Mouse (Mus musculus): ENCODE measurements around the gene Gm49393. TPM values are rescaled to one million over a fixed set of nuclear protein-coding genes. Genes with fewer than 3 reads are reported as not detected.

Gene Gm49393
- polyA plus RNA-seq, 1 experiment from 2014 or later, result not detected

GRCm38 (mm10) chr13:60842703-60843102, 92.7 kb downstream of the Gm49393 start:
- H3K79me2 ChIP-seq (ENCODE audit: inconsistent target), result no peaks in the 10 kb centered on the region
- no peak overlapping the region for H3K27ac ChIP-seq
- H3K4me3 ChIP-seq (ENCODE audit: inconsistent target), result no peak overlapping the region
- 87% methylated on average over 5 of the region's 6 CpGs for WGBS (ENCODE audit: missing documents)
- H3K36me3 ChIP-seq (ENCODE audit: inconsistent target), result no peaks in the 10 kb centered on the region

- Histone ChIP-seq H3K36me3 (ENCODE audit: inconsistent target) (no peaks in the 10 kb centered on the region), H3K79me2 (ENCODE audit: inconsistent target) (no peaks in the 10 kb centered on the region), H3K4me3 (ENCODE audit: inconsistent target) (no peak overlapping the region), H3K27ac (peak overlapping the region; percentile 62)
- 70% methylated on average over 2 of the region's 2 CpGs for WGBS (ENCODE audit: missing documents)
Observed at GRCm38 (mm10) chr13:60839353-60839902, 96.0 kb downstream of the Gm49393 start.

- WGBS (ENCODE audit: missing documents), result 33% methylated on average over 3 of the region's 3 CpGs
- Histone ChIP-seq H3K4me3 (ENCODE audit: inconsistent target) (no peak overlapping the region), H3K79me2 (ENCODE audit: inconsistent target) (no peaks in the 10 kb centered on the region), H3K27ac (no peak overlapping the region), H3K36me3 (ENCODE audit: inconsistent target) (no peaks in the 10 kb centered on the region)
Observed at GRCm38 (mm10) chr13:60826052-60826451, 109.3 kb downstream of the Gm49393 start.

GRCm38 (mm10) chr13:60820486-60821175, 114.8 kb downstream of the Gm49393 start:
- Histone ChIP-seq H3K36me3 (ENCODE audit: inconsistent target) (no peaks in the 10 kb centered on the region), H3K27ac (no peak overlapping the region), H3K4me3 (ENCODE audit: inconsistent target) (no peak overlapping the region), H3K79me2 (ENCODE audit: inconsistent target) (no peaks in the 10 kb centered on the region)
- 88% methylated on average over 3 of the region's 3 CpGs for WGBS (ENCODE audit: missing documents)

GRCm38 (mm10) chr13:60819469-60819868, 115.9 kb downstream of the Gm49393 start:
- H3K36me3 ChIP-seq (ENCODE audit: inconsistent target), result no peaks in the 10 kb centered on the region
- no peak overlapping the region for H3K27ac ChIP-seq
- H3K4me3 ChIP-seq (ENCODE audit: inconsistent target), result no peak overlapping the region
- 7% methylated on average over 7 of the region's 7 CpGs for WGBS (ENCODE audit: missing documents)
- H3K79me2 ChIP-seq (ENCODE audit: inconsistent target), result no peaks in the 10 kb centered on the region

GRCm38 (mm10) chr13:60813722-60814121, 121.7 kb downstream of the Gm49393 start:
- WGBS (ENCODE audit: missing documents), result 40% methylated on average over 1 of the region's 1 CpGs
- H3K4me3 ChIP-seq (ENCODE audit: inconsistent target), result no peak overlapping the region
- no peaks in the 10 kb centered on the region for H3K36me3 ChIP-seq (ENCODE audit: inconsistent target)
- no peak overlapping the region for H3K27ac ChIP-seq
- no peaks in the 10 kb centered on the region for H3K79me2 ChIP-seq (ENCODE audit: inconsistent target)

GRCm38 (mm10) chr13:60812768-60813167, 122.6 kb downstream of the Gm49393 start:
- Histone ChIP-seq H3K36me3 (ENCODE audit: inconsistent target) (no peaks in the 10 kb centered on the region), H3K27ac (no peak overlapping the region), H3K79me2 (ENCODE audit: inconsistent target) (no peaks in the 10 kb centered on the region), H3K4me3 (ENCODE audit: inconsistent target) (no peak overlapping the region)
- 88% methylated on average over 6 of the region's 6 CpGs for WGBS (ENCODE audit: missing documents)

GRCm38 (mm10) chr13:60809690-60810089, 125.7 kb downstream of the Gm49393 start:
- no peak overlapping the region for H3K27ac ChIP-seq
- no peaks in the 10 kb centered on the region for H3K36me3 ChIP-seq (ENCODE audit: inconsistent target)
- WGBS (ENCODE audit: missing documents), result 74% methylated on average over 2 of the region's 2 CpGs
- H3K4me3 ChIP-seq (ENCODE audit: inconsistent target), result no peak overlapping the region
- H3K79me2 ChIP-seq (ENCODE audit: inconsistent target), result no peaks in the 10 kb centered on the region

Other genes with a start within 250 kb of the Gm49393 start
- gene BC051665, start 149.2 kb downstream of the Gm49393 start, polyA plus RNA-seq (2018), result not detected in 3 replicates
- not detected in 3 replicates for gene Ctsll3, start 132.7 kb downstream of the Gm49393 start, polyA plus RNA-seq (2018)
- 2.9 to 4.5 TPM in 2 of 3 replicates, not detected in the other for gene 4930486L24Rik, start 71.1 kb downstream of the Gm49393 start, polyA plus RNA-seq (2018)
- 3.2 to 7.5 TPM in 2 of 3 replicates, not detected in the other for gene Gm49392, start 38.7 kb downstream of the Gm49393 start, polyA plus RNA-seq (2018)
- 54.9 to 450 TPM (median 95.7 TPM) in 3 replicates for gene Ctla2b, start 38.1 kb downstream of the Gm49393 start, polyA plus RNA-seq (2018)
- gene Tpbpb, start 30.7 kb downstream of the Gm49393 start, polyA plus RNA-seq (2018), result not detected in 3 replicates
- gene Gm49391, start 981 bp upstream of the Gm49393 start, polyA plus RNA-seq (2018), result 0.50 to 17.9 TPM (median 4.7 TPM) in 3 replicates
- 2.7 to 61.3 TPM (median 3.2 TPM) in 3 replicates for gene Ctla2a, start 1.0 kb upstream of the Gm49393 start, polyA plus RNA-seq (2018)
- gene Tpbpa, start 6.4 kb upstream of the Gm49393 start, polyA plus RNA-seq (2018), result not detected in 3 replicates
- not detected in 3 replicates for gene Ctsj, start 70.4 kb upstream of the Gm49393 start, polyA plus RNA-seq (2018)
- gene Ctsq, start 105.0 kb upstream of the Gm49393 start, polyA plus RNA-seq (2018), result not detected in 3 replicates
- gene Ctsr, start 228.7 kb upstream of the Gm49393 start, polyA plus RNA-seq (2018), result not detected in 3 replicates